Mouse (Mus musculus) embryo, embryonic 11.5 days (tissue): ENCODE results near the gene Cmah.

ENCODE experiments used
- DNase-seq: peaks from one replicate; pipeline ENCODE4 v3.0.0-alpha.2; 2012; ENCODE audit warnings: low read depth, low spot score

The Cmah gene

GRCm38 (mm10) chr13:24416409-24416808, 89.2 kb downstream of the Cmah start:
- DNase-seq = no peak

GRCm38 (mm10) chr13:24418024-24418423, 90.8 kb downstream of the Cmah start:
- DNase-seq = no peak

- DNase-seq = no peak
Measured at GRCm38 (mm10) chr13:24418814-24419213, 91.6 kb downstream of the Cmah start.

- no peak for DNase-seq
Measured at GRCm38 (mm10) chr13:24419560-24420250, 92.5 kb downstream of the Cmah start.

- DNase-seq = no peak
Measured at GRCm38 (mm10) chr13:24421987-24422386, 94.8 kb downstream of the Cmah start.

GRCm38 (mm10) chr13:24430215-24430614, 103.0 kb downstream of the Cmah start:
- no peak for DNase-seq

- DNase-seq = no peak
Measured at GRCm38 (mm10) chr13:24431593-24431992, 104.4 kb downstream of the Cmah start.

GRCm38 (mm10) chr13:24442272-24442671, 115.1 kb downstream of the Cmah start:
- DNase-seq = no peak

GRCm38 (mm10) chr13:24443763-24444347, 116.7 kb downstream of the Cmah start:
- no peak for DNase-seq

GRCm38 (mm10) chr13:24444709-24445108, 117.5 kb downstream of the Cmah start:
- no peak for DNase-seq

GRCm38 (mm10) chr13:24445166-24445565, 118.0 kb downstream of the Cmah start:
- no peak for DNase-seq

- no peak for DNase-seq
Measured at GRCm38 (mm10) chr13:24446081-24446480, 118.9 kb downstream of the Cmah start.

GRCm38 (mm10) chr13:24447043-24447442, 119.8 kb downstream of the Cmah start:
- DNase-seq = no peak

GRCm38 (mm10) chr13:24448578-24448977, 121.4 kb downstream of the Cmah start:
- no peak for DNase-seq

- DNase-seq = no peak
Measured at GRCm38 (mm10) chr13:24451455-24451854, 124.3 kb downstream of the Cmah start.

- no peak for DNase-seq
Measured at GRCm38 (mm10) chr13:24453737-24454136, 126.5 kb downstream of the Cmah start.

- DNase-seq = no peak
Measured at GRCm38 (mm10) chr13:24456385-24456784, 129.2 kb downstream of the Cmah start.

GRCm38 (mm10) chr13:24460517-24460916, 133.3 kb downstream of the Cmah start:
- no peak for DNase-seq

GRCm38 (mm10) chr13:24463767-24464166, 136.6 kb downstream of the Cmah start:
- no peak for DNase-seq

GRCm38 (mm10) chr13:24466027-24466426, 138.8 kb downstream of the Cmah start:
- no peak for DNase-seq

- no peak for DNase-seq
Measured at GRCm38 (mm10) chr13:24467806-24468205, 140.6 kb downstream of the Cmah start.

GRCm38 (mm10) chr13:24477564-24477963, 150.4 kb downstream of the Cmah start:
- DNase-seq = no peak

GRCm38 (mm10) chr13:24479516-24479915, 152.3 kb downstream of the Cmah start:
- no peak for DNase-seq
